Mouse (Mus musculus): ENCODE measurements at regions not wholly inside any gene's neighbourhood (a gene's known extent, or its start where the extent isn't known, plus 50 kb on each side); places are given as distances from the start of the nearest gene placed in this dataset.

- intact Hi-C loops (cut with DNase I): no loop called here
- no peak for DNase-seq (ENCODE audit: low spot score in 2 of 2)
These were observed 179.8 kb downstream of the Samd5 start for GRCm38 (mm10) chr10:9495143-9495651.

- intact Hi-C loops (cut with DNase I): no loop called here
- DNase-seq (ENCODE audit: low spot score in 2 of 2): no peak
These were observed 184.6 kb downstream of the Samd5 start for GRCm38 (mm10) chr10:9490416-9490815.

- DNase-seq (ENCODE audit: low spot score in 2 of 2): peak; percentile 27 to 43
- intact Hi-C loops (cut with DNase I): no loop called here
These were observed 212.6 kb downstream of the Samd5 start for GRCm38 (mm10) chr10:9462361-9462760.

- no peak for DNase-seq (ENCODE audit: low spot score in 2 of 2)
- intact Hi-C loops (cut with DNase I): no loop called here
These were observed 215.9 kb downstream of the Samd5 start for GRCm38 (mm10) chr10:9459145-9459544.

- intact Hi-C loops (cut with DNase I): no loop called here
- DNase-seq (ENCODE audit: low spot score in 2 of 2): no peak
These were observed 216.5 kb downstream of the Samd5 start for GRCm38 (mm10) chr10:9458466-9458865.

- intact Hi-C loops (cut with DNase I): no loop called here
- no peak for DNase-seq (ENCODE audit: low spot score in 2 of 2)
These were observed 217.8 kb downstream of the Samd5 start for GRCm38 (mm10) chr10:9457222-9457621.

GRCm38 (mm10) chr10:9439072-9439471 lies 235.9 kb downstream of the Samd5 start:
- intact Hi-C loops (cut with DNase I): no loop called here
- DNase-seq (ENCODE audit: low spot score in 2 of 2): no peak

- DNase-seq (ENCODE audit: low spot score in 2 of 2): no peak
- intact Hi-C loops (cut with DNase I): no loop called here
These were observed 236.6 kb downstream of the Samd5 start for GRCm38 (mm10) chr10:9438366-9438765.

GRCm38 (mm10) chr10:9429085-9429484 lies 245.9 kb downstream of the Samd5 start:
- DNase-seq (ENCODE audit: low spot score in 2 of 2): no peak
- intact Hi-C loops (cut with DNase I): no loop called here

GRCm38 (mm10) chr10:9420741-9421140 lies 254.3 kb downstream of the Samd5 start:
- intact Hi-C loops (cut with DNase I): no loop called here
- DNase-seq (ENCODE audit: low spot score in 2 of 2): no peak

GRCm38 (mm10) chr10:9416685-9417084 lies 258.3 kb downstream of the Samd5 start:
- no peak for DNase-seq (ENCODE audit: low spot score in 2 of 2)
- intact Hi-C loops (cut with DNase I): no loop called here

- DNase-seq (ENCODE audit: low spot score in 2 of 2): no peak
- intact Hi-C loops (cut with DNase I): no loop called here
These were observed 268.9 kb downstream of the Samd5 start for GRCm38 (mm10) chr10:9406101-9406500.

GRCm38 (mm10) chr10:9405417-9405816 lies 269.6 kb downstream of the Samd5 start:
- intact Hi-C loops (cut with DNase I): no loop called here

GRCm38 (mm10) chr10:9404963-9405362 lies 270.0 kb downstream of the Samd5 start:
- DNase-seq (ENCODE audit: low spot score in 2 of 2): no peak
- intact Hi-C loops (cut with DNase I): no loop called here

More at GRCm38 (mm10) chr10:9405417-9405816, 269.6 kb downstream of the Samd5 start:
- DNase-seq (ENCODE audit: low spot score in 2 of 2): no peak

- intact Hi-C loops (cut with DNase I): no loop called here
- no peak for DNase-seq (ENCODE audit: low spot score in 2 of 2)
These were observed 273.9 kb downstream of the Samd5 start for GRCm38 (mm10) chr10:9400911-9401617.

- DNase-seq (ENCODE audit: low spot score in 2 of 2): no peak
- intact Hi-C loops (cut with DNase I): no loop called here
These were observed 297.4 kb downstream of the Samd5 start for GRCm38 (mm10) chr10:9377440-9378101.

GRCm38 (mm10) chr10:9362306-9362865 lies 312.6 kb downstream of the Samd5 start:
- DNase-seq (ENCODE audit: low spot score in 2 of 2): no peak
- intact Hi-C loops (cut with DNase I): no loop called here

GRCm38 (mm10) chr10:9338207-9338801 lies 336.7 kb downstream of the Samd5 start:
- intact Hi-C loops (cut with DNase I): no loop called here

GRCm38 (mm10) chr10:9334245-9334845 lies 340.7 kb downstream of the Samd5 start:
- DNase-seq (ENCODE audit: low spot score in 2 of 2): no peak
- intact Hi-C loops (cut with DNase I): no loop called here

More at GRCm38 (mm10) chr10:9338207-9338801, 336.7 kb downstream of the Samd5 start:
- DNase-seq (ENCODE audit: low spot score in 2 of 2): no peak

- DNase-seq (ENCODE audit: low spot score in 2 of 2): no peak
- intact Hi-C loops (cut with DNase I): no loop called here
These were observed 343.3 kb downstream of the Samd5 start for GRCm38 (mm10) chr10:9331694-9332093.
